ENCODE assay signal across 8 mouse cellular contexts in genomic region chr2:153650014-153650687, GRCm38 (mm10). TPM values are rescaled to one million over a fixed set of nuclear protein-coding genes. Genes with fewer than 3 reads are reported as not detected.
DNase-seq lines count a peak whose midpoint lies in the region; ATAC-seq lines count a peak whose summit lies in the region.

No protein-coding gene starts in this region.

- H3K9ac ChIP-seq in heart, embryonic 11.5 days (ENCODE audit: low read depth, low read length) = peak overlapping the region; percentile 81
- H3K9ac ChIP-seq in heart, embryonic 16.5 days (ENCODE audit: low read length) = peak overlapping the region; percentile 82
- peak overlapping the region; percentile 61 for H3K9ac ChIP-seq in limb, embryonic 11.5 days (ENCODE audit: low read length)
- peak overlapping the region; percentile 85 for H3K9ac ChIP-seq in midbrain, embryonic 11.5 days (ENCODE audit: low read length)

- WGBS in heart, embryonic 11.5 days (ENCODE audit: insufficient replicate concordance) = 2% methylated on average over 28 of the region's 28 CpGs
- 7% methylated on average over 28 of the region's 28 CpGs for WGBS in heart, embryonic 16.5 days
- WGBS in limb, embryonic 11.5 days = 2% methylated on average over 28 of the region's 28 CpGs
- WGBS in midbrain, embryonic 11.5 days = under 1% methylated on average over 28 of the region's 28 CpGs

- peak overlapping the region; percentile 98 for H3K4me2 ChIP-seq in heart, embryonic 11.5 days
- peak overlapping the region; percentile 96 for H3K4me2 ChIP-seq in heart, embryonic 16.5 days (ENCODE audit: low read depth, low read length)
- H3K4me2 ChIP-seq in limb, embryonic 11.5 days (ENCODE audit: low read depth, severe bottlenecking) = peak overlapping the region; percentile 91
- H3K4me2 ChIP-seq in midbrain, embryonic 11.5 days = peak overlapping the region; percentile 95

- intact Hi-C loops in heart, postnatal 25 days (cut with DNase I) = no loop called here

- no peak for ATAC-seq in heart, embryonic 11.5 days (replicated peaks; ENCODE audit: insufficient number of reproducible peaks, low FRiP score, low TSS enrichment)
- ATAC-seq in heart, embryonic 16.5 days (replicated peaks; ENCODE audit: extremely low read depth, insufficient read depth, low FRiP score) = peak; percentile 21; the same call in 1 of the 2 replicates
- ATAC-seq in limb, embryonic 11.5 days (ENCODE audit: insufficient number of reproducible peaks, low FRiP score, low TSS enrichment, low read depth) = peak; percentile 17; the same call in 1 of the 2 replicates
- ATAC-seq in midbrain, embryonic 11.5 days (ENCODE audit: low FRiP score) = peak; percentile 41

- H3K27ac ChIP-seq in heart, embryonic 11.5 days (ENCODE audit: low read depth, low read length) = no peak overlapping the region
- H3K27ac ChIP-seq in heart, embryonic 16.5 days (ENCODE audit: low read length) = no peak overlapping the region
- no peak overlapping the region for H3K27ac ChIP-seq in limb, embryonic 11.5 days (replicated peaks; ENCODE audit: low read depth, low read length)
- H3K27ac ChIP-seq in midbrain, embryonic 11.5 days (ENCODE audit: low read depth, low read length) = no peak overlapping the region

- H3K4me1 ChIP-seq in heart, embryonic 11.5 days (ENCODE audit: control insufficient read depth, insufficient read depth, low read length) = peaks cover 17% of the 10 kb centered on the region
- peaks cover 10% of the 10 kb centered on the region for H3K4me1 ChIP-seq in heart, embryonic 16.5 days (ENCODE audit: control insufficient read depth, insufficient read depth, low read length)
- peaks cover 12% of the 10 kb centered on the region for H3K4me1 ChIP-seq in limb, embryonic 11.5 days (ENCODE audit: control insufficient read depth, insufficient read depth, low read length)
- peaks cover 22% of the 10 kb centered on the region for H3K4me1 ChIP-seq in midbrain, embryonic 11.5 days (ENCODE audit: control insufficient read depth, insufficient read depth, low read length)

- H3K27me3 ChIP-seq in heart, embryonic 11.5 days (ENCODE audit: control insufficient read depth, insufficient read depth, low read length) = 0 out of 2 replicates have a peak, but pooled peaks cover 4% of the 10 kb centered on the region
- H3K27me3 ChIP-seq in heart, embryonic 16.5 days (ENCODE audit: control insufficient read depth, insufficient read depth, low read length) = no peaks in the 10 kb centered on the region
- no peaks in the 10 kb centered on the region; the same call in 1 of the 2 replicates for H3K27me3 ChIP-seq in limb, embryonic 11.5 days (ENCODE audit: control insufficient read depth, insufficient read depth, low read length)
- H3K27me3 ChIP-seq in midbrain, embryonic 11.5 days (ENCODE audit: control insufficient read depth, insufficient read depth, low read length) = peaks cover 8% of the 10 kb centered on the region

- H3K4me3 ChIP-seq in heart, embryonic 11.5 days (ENCODE audit: low read depth, low read length) = peak overlapping the region; percentile 86
- H3K4me3 ChIP-seq in heart, embryonic 16.5 days (ENCODE audit: low read length) = peak overlapping the region; percentile 78
- H3K4me3 ChIP-seq in limb, embryonic 11.5 days (ENCODE audit: low read depth, low read length) = peak overlapping the region; percentile 55
- H3K4me3 ChIP-seq in midbrain, embryonic 11.5 days (ENCODE audit: low read depth, low read length) = peak overlapping the region; percentile 87

- no peak for DNase-seq in heart, postnatal 25 days (ENCODE audit: low spot score)
- peak; percentile 20 for DNase-seq in cerebellum, adult 8-10 months
- peak; percentile 61 for DNase-seq in limb, embryonic 11.5 days (ENCODE audit: low spot score)
- peak; percentile 94 for DNase-seq in midbrain, embryonic 11.5 days (ENCODE audit: low spot score, missing footprints)
- DNase-seq in thymus, postnatal 4 days = peak; percentile 68
- DNase-seq in right cerebral cortex, postnatal 25 days = no peak

- H3K36me3 ChIP-seq in heart, embryonic 11.5 days (ENCODE audit: control insufficient read depth, insufficient read depth, low read length) = no peaks in the 10 kb centered on the region
- no peaks in the 10 kb centered on the region for H3K36me3 ChIP-seq in heart, embryonic 16.5 days (ENCODE audit: control insufficient read depth, insufficient read depth)
- H3K36me3 ChIP-seq in limb, embryonic 11.5 days (ENCODE audit: control insufficient read depth, insufficient read depth, low read length) = no peaks in the 10 kb centered on the region
- no peaks in the 10 kb centered on the region for H3K36me3 ChIP-seq in midbrain, embryonic 11.5 days (ENCODE audit: control insufficient read depth, insufficient read depth, low read length)

- no peaks in the 10 kb centered on the region for H3K9me3 ChIP-seq in heart, embryonic 11.5 days (replicated peaks; ENCODE audit: control insufficient read depth, low read length)
- H3K9me3 ChIP-seq in heart, embryonic 16.5 days (replicated peaks; ENCODE audit: control insufficient read depth, low read length) = no peaks in the 10 kb centered on the region
- no peaks in the 10 kb centered on the region for H3K9me3 ChIP-seq in limb, embryonic 11.5 days (ENCODE audit: control insufficient read depth, low read length)
- no peaks in the 10 kb centered on the region for H3K9me3 ChIP-seq in midbrain, embryonic 11.5 days (ENCODE audit: control insufficient read depth, low read length)

RNA-seq across cellular contexts. Expression of gene Dnmt3b, which starts 0.9 kb away (rescaled TPM):
- polyA plus RNA-seq in heart, embryonic 11.5 days (2014; fragmentation: Nextera tagmentation; extraction: Ambion mirVana) = 7.3 and 8.4 TPM in 2 replicates
- 1 to 10 TPM; 1.3 to 1.4 TPM for total RNA-seq in heart, postnatal 25 days (2021)
- 7.5 and 8.1 TPM in 2 replicates for polyA plus RNA-seq in heart, embryonic 16.5 days (2015; fragmentation: Nextera tagmentation; extraction: Ambion mirVana)
- polyA plus RNA-seq in limb, embryonic 11.5 days (2014; fragmentation: Nextera tagmentation; extraction: Ambion mirVana) = 20.3 and 22.0 TPM in 2 replicates
- 12.7 and 12.9 TPM in 2 replicates for polyA plus RNA-seq in midbrain, embryonic 11.5 days (2014; fragmentation: Nextera tagmentation; extraction: Ambion mirVana)

RNA-seq across cellular contexts. Expression of gene Commd7, which starts 17.6 kb away (rescaled TPM):
- polyA plus RNA-seq in heart, embryonic 11.5 days (2014; fragmentation: Nextera tagmentation; extraction: Ambion mirVana) = 53.6 and 61.3 TPM in 2 replicates
- total RNA-seq in heart, postnatal 25 days (2021) = 10 to 100 TPM; 13.9 to 14.6 TPM
- polyA plus RNA-seq in heart, embryonic 16.5 days (2015; fragmentation: Nextera tagmentation; extraction: Ambion mirVana) = 57.3 and 58.5 TPM in 2 replicates
- polyA plus RNA-seq in limb, embryonic 11.5 days (2014; fragmentation: Nextera tagmentation; extraction: Ambion mirVana) = 63.7 and 67.4 TPM in 2 replicates
- 64.9 and 65.4 TPM in 2 replicates for polyA plus RNA-seq in midbrain, embryonic 11.5 days (2014; fragmentation: Nextera tagmentation; extraction: Ambion mirVana)

RNA-seq across cellular contexts. Expression of gene Dnmt3c, which starts 46.3 kb away (rescaled TPM):
- not detected in 2 replicates for polyA plus RNA-seq in heart, embryonic 11.5 days (2014; fragmentation: Nextera tagmentation; extraction: Ambion mirVana)
- not detected for total RNA-seq in heart, postnatal 25 days (2021)
- not detected in 2 replicates for polyA plus RNA-seq in heart, embryonic 16.5 days (2015; fragmentation: Nextera tagmentation; extraction: Ambion mirVana)
- not detected in 2 replicates for polyA plus RNA-seq in limb, embryonic 11.5 days (2014; fragmentation: Nextera tagmentation; extraction: Ambion mirVana)
- 0.07 TPM in 1 of 2 replicates, not detected in the other for polyA plus RNA-seq in midbrain, embryonic 11.5 days (2014; fragmentation: Nextera tagmentation; extraction: Ambion mirVana)

Comparison
In these comparisons a context has a peak if more than half of its experiments do, and no peak if none do; other contexts are left out.
1. DNase-seq: peak in cerebellum, adult 8-10 months (single experiment), limb, embryonic 11.5 days (single experiment), midbrain, embryonic 11.5 days (single experiment) and thymus, postnatal 4 days (single experiment); none in heart, postnatal 25 days (single experiment) and right cerebral cortex, postnatal 25 days (single experiment).
2. Peak in every context shown above with its lines, with median percentiles within 50 percentile points of each other: H3K4me2 ChIP-seq, H3K4me3 ChIP-seq and H3K9ac ChIP-seq.